Mouse (Mus musculus): ENCODE measurements around the gene Mill2.

GRCm38 (mm10) chr7:18832298-18832697 is 7.5 kb upstream of the Mill2 start:
- TF ChIP-seq GATA1 (IDR thresholded peaks at IDR 0.05; ENCODE audit: borderline replicate concordance, low read length) (no peak), FLI1 (IDR thresholded peaks at IDR 0.05; ENCODE audit: low read length) (no peak)

Measured in megakaryocyte, embryonic 14.5 days (primary cell).